Comparison of ENCODE assay signal across 1 mouse cellular context in the genomic region with DNA sequence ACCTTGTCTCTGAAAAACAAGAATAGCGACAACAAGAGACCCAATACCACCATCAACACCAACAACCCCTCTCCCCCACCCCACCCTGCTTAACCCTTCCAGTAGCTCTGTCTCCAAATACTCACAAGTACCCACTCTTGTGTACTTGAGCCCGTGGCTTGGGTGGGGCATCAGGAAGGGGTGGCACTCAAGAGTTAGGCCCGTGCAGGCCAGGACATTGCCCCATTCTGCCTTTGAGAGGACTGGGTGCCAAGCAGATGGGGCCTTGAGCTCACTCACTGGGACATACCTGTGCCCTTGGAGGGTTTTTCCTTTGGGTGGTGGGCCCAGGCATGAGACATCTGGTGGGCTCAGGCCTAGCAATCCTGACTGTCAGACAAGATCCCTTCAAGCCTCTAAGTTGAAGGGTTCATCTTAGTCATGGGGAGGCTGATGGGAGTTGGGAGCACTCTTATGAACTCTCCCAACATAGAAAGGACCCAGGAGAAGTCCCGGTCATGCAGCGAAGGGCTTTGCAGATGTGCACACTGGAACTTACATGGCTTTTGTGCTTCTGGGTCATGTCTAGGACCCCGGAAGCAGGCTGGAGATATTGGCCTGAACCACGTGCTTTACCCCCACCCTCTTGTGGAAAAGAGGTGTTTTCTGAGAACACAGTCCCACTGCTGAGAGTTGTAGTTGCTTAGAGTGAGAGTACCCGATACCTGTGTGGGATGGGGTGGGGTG.
TF ChIP-seq lines count a peak whose summit lies in the region.

No protein-coding gene starts in this region.

TF ChIP-seq in CH12.LX, 34 proteins besides CTCF, POLR2A, EP300 and RAD21 (continued from another document):
- TF ChIP-seq ZC3H11A (IDR thresholded peaks at IDR 0.05; ENCODE audit: low read depth, low read length) (no peak), USF1 (IDR thresholded peaks at IDR 0.05; ENCODE audit: low read depth, low read length) (peak; percentile 37; the same call in 1 of the 2 replicates), TBP (conservative IDR thresholded peaks at IDR 0.05; ENCODE audit: low read depth, low read length) (no peak), CHD1 (IDR thresholded peaks at IDR 0.05; ENCODE audit: low read depth, low read length) (no peak)
